Mouse (Mus musculus) myocyte (in vitro differentiated cells): Measurements from ENCODE around the gene Phex.

ENCODE experiments used
- MYOG ChIP-seq, 3 experiments: IDR thresholded peaks; one replicate each; pipeline ENCODE4 v1.6.1; 2011; ENCODE audit warnings: control low read depth in 2 of 3, low read depth in 2 of 3, mild to moderate bottlenecking in 2 of 3; ENCODE audit not compliant: insufficient read length in 2 of 3, control insufficient read depth in 1 of 3, insufficient read depth in 1 of 3
- POLR2A ChIP-seq: IDR thresholded peaks from one replicate; pipeline ENCODE4 v1.6.1; 2011; ENCODE audit warnings: low read depth, mild to moderate bottlenecking, control low read depth, moderate library complexity; ENCODE audit not compliant: insufficient read length

GRCm38 (mm10) chrX:157449000-157449399, 33.9 kb upstream of the Phex start:
- TF ChIP-seq MYOG (IDR thresholded peaks at IDR 0.05; ENCODE audit: control insufficient read depth in 1 of 3, insufficient read depth in 1 of 3, insufficient read length in 2 of 3, low read depth in 2 of 3) (no peak), POLR2A (no peak)
